ENCODE assay signal across 8 mouse cellular contexts in genomic region chr10:115361840-115362622, GRCm38 (mm10). TPM values are rescaled to one million over a fixed set of nuclear protein-coding genes. Genes with fewer than 3 reads are reported as not detected.
DNase-seq lines count a peak whose midpoint lies in the region; ATAC-seq and TF ChIP-seq lines count a peak whose summit lies in the region.

Tmem19 (minus strand) TSS chr10:115362501.

- H3K36me3 ChIP-seq in hindbrain, postnatal 0 days (ENCODE audit: insufficient read depth, low read length): 0 out of 2 replicates have a peak, but pooled peaks cover 1% of the 10 kb centered on the region

- H3K4me3 ChIP-seq in gastrocnemius, adult 2 months: peak within 1 kb of the TSS; percentile 87
- H3K4me3 ChIP-seq in hindbrain, postnatal 0 days (ENCODE audit: low read length): peak within 1 kb of the TSS; percentile 61
- peak within 1 kb of the TSS; percentile 66 for H3K4me3 ChIP-seq in left cerebral cortex, adult 2 months

- H3K27ac ChIP-seq in gastrocnemius, adult 2 months: peak within 1 kb of the TSS; percentile 95
- peak within 1 kb of the TSS; percentile 89 for H3K27ac ChIP-seq in hindbrain, postnatal 0 days
- H3K27ac ChIP-seq in left cerebral cortex, adult 2 months: peak within 1 kb of the TSS; percentile 90

- peak; percentile 31 for TF ChIP-seq CTCF in gastrocnemius, adult 2 months (IDR thresholded peaks at IDR 0.05)
- TF ChIP-seq CTCF in hindbrain, postnatal 0 days (IDR thresholded peaks at IDR 0.05; ENCODE audit: low read depth): no peak
- peak; percentile 20; the same call in 1 of the 2 replicates for TF ChIP-seq CTCF in left cerebral cortex, adult 2 months (IDR thresholded peaks at IDR 0.05)

- no peaks in the 10 kb centered on the region for H3K27me3 ChIP-seq in hindbrain, postnatal 0 days (ENCODE audit: insufficient read depth, low read length)

- H3K9ac ChIP-seq in hindbrain, postnatal 0 days (replicated peaks; ENCODE audit: low read length): peak within 1 kb of the TSS; percentile 49

- H3K9me3 ChIP-seq in hindbrain, postnatal 0 days (ENCODE audit: low read length): no peaks in the 10 kb centered on the region

- peak; percentile 100 for ATAC-seq in hindbrain, postnatal 0 days
- ATAC-seq in megakaryocyte, adult 5-6 weeks (ENCODE audit: poor library complexity, severe bottlenecking): peak; percentile 95

- H3K4me1 ChIP-seq in hindbrain, postnatal 0 days (ENCODE audit: insufficient read depth, low read length): peaks cover 6% of the 10 kb centered on the region; the same call in 1 of the 2 replicates

- intact Hi-C loops in gastrocnemius, adult 2 months (cut with DNase I): loop anchor here (2.0 to 5.0 kb wide), 2 partner anchors 21 to 45 kb away; partner anchors contain the start of gene Rab21
- intact Hi-C loops in left cerebral cortex, adult 2 months (cut with DNase I): loop anchor here (1.0 kb wide), 1 partner anchor 22 kb away; the partner anchor contains the start of genes Thap2 and Zfc3h1

- WGBS in hindbrain, postnatal 0 days: under 1% methylated on average over 57 of the region's 58 CpGs

- H3K4me2 ChIP-seq in hindbrain, postnatal 0 days (ENCODE audit: low read depth, low read length): peak within 1 kb of the TSS; percentile 82

- DNase-seq in WW6 (ENCODE audit: low read depth, low spot score): peak; percentile 94
- DNase-seq in cerebellum, postnatal 4 days (ENCODE audit: low spot score in 2 of 2): peak; percentile 96 to 97
- peak; percentile 98 for DNase-seq in gastrocnemius, adult 2 months
- peak; percentile 99 for DNase-seq in hindbrain, postnatal 0 days (ENCODE audit: low spot score)
- DNase-seq in left cerebral cortex, adult 2 months (ENCODE audit: extremely low spot score in 1 of 2, low spot score in 2 of 2): peak; percentile 93 to 95
- peak; percentile 94 for DNase-seq in right cerebral cortex, adult 2 months (ENCODE audit: low spot score in 2 of 2)
- peak; percentile 98 for DNase-seq in urinary bladder, postnatal 14 days (ENCODE audit: low spot score)

RNA-seq across cellular contexts. Expression of gene Tmem19, which starts in this region (rescaled TPM):
- 10 to 100 TPM; 11.6 to 17.4 TPM for total RNA-seq in gastrocnemius, adult 2 months (2021)
- 13.5 and 49.9 TPM in 2 replicates for total RNA-seq in hindbrain, postnatal 0 days (2014; rRNA removed)
- polyA plus RNA-seq in hindbrain, postnatal 0 days (2015; fragmentation: Nextera tagmentation; extraction: Ambion mirVana): 33.5 and 34.0 TPM in 2 replicates
- 10 to 100 TPM; 38.3 to 40.2 TPM for total RNA-seq in left cerebral cortex, adult 2 months (2021)
- total RNA-seq in megakaryocyte, adult 5-6 weeks (2015): 16.6 and 22.8 TPM in 2 replicates
- total RNA-seq in megakaryocyte, adult 5-6 weeks (2017): 20.2 and 25.6 TPM in 2 replicates

Comparison
In these comparisons a context has a peak if more than half of its experiments do, and no peak if none do; other contexts are left out.
1. Peak in every context shown above with its lines: DNase-seq, ATAC-seq, H3K4me3 ChIP-seq and H3K27ac ChIP-seq.